Mouse (Mus musculus) midbrain, embryonic 16.5 days (tissue): ENCODE data around the gene Abat. TPM values are rescaled to one million over a fixed set of nuclear protein-coding genes. Genes with fewer than 3 reads are reported as not detected.
A peak's percentile ranks its signal among the peaks of the same experiment; 100 is the strongest.

Experiments
- ATAC-seq: fragments of 200-750 bp; cut with Nextera tagmentation; 2 replicates; pipeline ENCODE4 v1.8.0; 2017; ENCODE audit warnings: moderate TSS enrichment
- H3K27ac ChIP-seq: fragments of 300-500 bp; sonication (generic); 2 replicates; pipeline ENCODE4 v1.5.1; 2014; ENCODE audit warnings: mild to moderate bottlenecking, low read length, mixed read lengths
- H3K27me3 ChIP-seq: fragments of 300-500 bp; sonication (generic); 2 replicates; pipeline ENCODE4 v1.6.1; 2014; ENCODE audit warnings: low read depth, low read length, mixed read lengths; ENCODE audit not compliant: control insufficient read depth, insufficient read depth
- H3K36me3 ChIP-seq: fragments of 300-500 bp; sonication (generic); 2 replicates; pipeline ENCODE4 v1.6.1; 2014; ENCODE audit warnings: mild to moderate bottlenecking, low read length, moderate library complexity, mixed read lengths; ENCODE audit not compliant: control insufficient read depth, insufficient read depth
- H3K4me1 ChIP-seq: fragments of 300-500 bp; sonication (generic); 2 replicates; pipeline ENCODE4 v1.6.1; 2014; ENCODE audit warnings: mild to moderate bottlenecking, low read length, mixed read lengths; ENCODE audit not compliant: control insufficient read depth, insufficient read depth
- H3K4me2 ChIP-seq: fragments of 300-500 bp; sonication (generic); 2 replicates; pipeline ENCODE4 v1.6.1; 2014; ENCODE audit warnings: mild to moderate bottlenecking, low read length, mixed read lengths
- H3K4me3 ChIP-seq: fragments of 300-500 bp; sonication (generic); 2 replicates; pipeline ENCODE4 v1.5.1; 2014; ENCODE audit warnings: low read depth, mild to moderate bottlenecking, low read length, moderate library complexity, mixed read lengths
- H3K9ac ChIP-seq: fragments of 300-500 bp; sonication (generic); 2 replicates; pipeline ENCODE4 v1.6.1; 2014; ENCODE audit warnings: low read depth, low read length, mixed read lengths
- H3K9me3 ChIP-seq: fragments of 300-500 bp; sonication (generic); replicated peaks from 2 replicates; pipeline ENCODE4 v1.6.1; 2014; ENCODE audit warnings: mild to moderate bottlenecking, low read length, mixed read lengths; ENCODE audit not compliant: control insufficient read depth, poor library complexity, severe bottlenecking
- WGBS: fragments of 180-500 bp; shearing (Covaris S2); extraction: QIAGEN DNeasy Blood & Tissue Kit; methylation state at CpG from one replicate; pipeline ENCODE4 v1.1.7; 2014; 5-methylcytosine and 5-hydroxymethylcytosine counted together
- polyA plus RNA-seq: library from polyadenylated mRNA; unstranded; fragments of >200 nt; fragmentation: Nextera tagmentation; extraction: Ambion mirVana; gene quantifications from 2 replicates; pipeline ENCODE4 v1.2.1, GENCODE M21; 2015

Abat gene
- polyA plus RNA-seq = 71.8 and 76.8 TPM in 2 replicates

- Histone ChIP-seq H3K4me1 (peaks cover 16% of the 10 kb centered on the region), H3K4me3 (peak within 1 kb of the TSS; percentile 66), H3K9ac (peak within 1 kb of the TSS; percentile 78), H3K36me3 (no peaks in the 10 kb centered on the region), H3K9me3 (no peaks in the 10 kb centered on the region), H3K27me3 (no peaks in the 10 kb centered on the region), H3K4me2 (peak within 1 kb of the TSS; percentile 63), H3K27ac (peak within 1 kb of the TSS; percentile 62)
- under 1% methylated on average over 42 of the region's 46 CpGs for WGBS
- ATAC-seq = peak; percentile 99
Observed at GRCm38 (mm10) chr16:8513236-8513906, at the start of gene Abat. Abat (plus strand) TSS chr16:8513429.

GRCm38 (mm10) chr16:8470132-8470531, 43.1 kb upstream of the Abat start:
- WGBS = 84% methylated on average over 2 of the region's 2 CpGs
- peak; percentile 77 for ATAC-seq
- Histone ChIP-seq H3K27me3 (peaks cover 11% of the 10 kb centered on the region; the same call in 1 of the 2 replicates), H3K9me3 (no peaks in the 10 kb centered on the region), H3K27ac (no peak overlapping the region), H3K36me3 (0 out of 2 replicates have a peak, but pooled peaks cover 6% of the 10 kb centered on the region), H3K4me2 (peak overlapping the region; percentile 72), H3K9ac (no peak overlapping the region; the same call in 1 of the 2 replicates), H3K4me3 (peak overlapping the region; percentile 85), H3K4me1 (peaks cover 8% of the 10 kb centered on the region)

- Histone ChIP-seq H3K9ac (peak within 1 kb of the TSS; percentile 75), H3K27ac (peak within 1 kb of the TSS; percentile 84), H3K27me3 (peaks cover 11% of the 10 kb centered on the region; the same call in 1 of the 2 replicates), H3K9me3 (no peaks in the 10 kb centered on the region), H3K4me1 (peaks cover 8% of the 10 kb centered on the region), H3K36me3 (0 out of 2 replicates have a peak, but pooled peaks cover 6% of the 10 kb centered on the region), H3K4me2 (peak within 1 kb of the TSS; percentile 72), H3K4me3 (peak within 1 kb of the TSS; percentile 85)
- WGBS = under 1% methylated on average over 48 of the region's 48 CpGs
- peak; percentile 98 for ATAC-seq
Observed at GRCm38 (mm10) chr16:8470603-8471481, 42.4 kb upstream of the Abat start, which contains the start of gene Mettl22. Mettl22 (plus strand) TSS chr16:8470788.

- Histone ChIP-seq H3K4me2 (no peak overlapping the region), H3K9me3 (no peaks in the 10 kb centered on the region), H3K36me3 (peaks cover 14% of the 10 kb centered on the region), H3K27ac (no peak overlapping the region), H3K9ac (no peak overlapping the region), H3K4me1 (no peaks in the 10 kb centered on the region), H3K27me3 (no peaks in the 10 kb centered on the region), H3K4me3 (no peak overlapping the region)
- 92% methylated on average over 9 of the region's 9 CpGs for WGBS
- ATAC-seq = no peak
Observed at GRCm38 (mm10) chr16:8487396-8488005, 25.7 kb upstream of the Abat start.

GRCm38 (mm10) chr16:8489340-8489739, 23.9 kb upstream of the Abat start:
- Histone ChIP-seq H3K4me1 (no peaks in the 10 kb centered on the region), H3K27me3 (no peaks in the 10 kb centered on the region), H3K4me3 (no peak overlapping the region), H3K9ac (no peak overlapping the region), H3K36me3 (peaks cover 14% of the 10 kb centered on the region), H3K4me2 (no peak overlapping the region), H3K27ac (no peak overlapping the region), H3K9me3 (no peaks in the 10 kb centered on the region)
- ATAC-seq = no peak
- 65% methylated on average over 5 of the region's 5 CpGs for WGBS

GRCm38 (mm10) chr16:8491743-8492490, 21.3 kb upstream of the Abat start:
- Histone ChIP-seq H3K4me3 (no peak overlapping the region), H3K4me2 (no peak overlapping the region), H3K4me1 (no peaks in the 10 kb centered on the region), H3K9me3 (no peaks in the 10 kb centered on the region), H3K27me3 (no peaks in the 10 kb centered on the region), H3K27ac (no peak overlapping the region), H3K9ac (no peak overlapping the region), H3K36me3 (peaks cover 5% of the 10 kb centered on the region; the same call in 1 of the 2 replicates)
- 37% methylated on average over 13 of the region's 13 CpGs for WGBS
- no peak for ATAC-seq

- H3K4me2 ChIP-seq = no peak overlapping the region
- no peaks in the 10 kb centered on the region for H3K27me3 ChIP-seq
- ATAC-seq = peak; percentile 69; the same call in 1 of the 2 replicates
- H3K27ac ChIP-seq = no peak overlapping the region
- no peaks in the 10 kb centered on the region for H3K9me3 ChIP-seq
- 23% methylated on average over 4 of the region's 4 CpGs for WGBS
- no peaks in the 10 kb centered on the region for H3K4me1 ChIP-seq
- H3K36me3 ChIP-seq = 0 out of 2 replicates have a peak, but pooled peaks cover 2% of the 10 kb centered on the region
- no peak overlapping the region for H3K4me3 ChIP-seq
- no peak overlapping the region for H3K9ac ChIP-seq
Observed at GRCm38 (mm10) chr16:8494268-8494667, 19.0 kb upstream of the Abat start.

- Histone ChIP-seq H3K27ac (no peak overlapping the region), H3K4me1 (no peaks in the 10 kb centered on the region), H3K9ac (no peak overlapping the region), H3K36me3 (no peaks in the 10 kb centered on the region), H3K4me3 (no peak overlapping the region), H3K4me2 (no peak overlapping the region), H3K9me3 (no peaks in the 10 kb centered on the region), H3K27me3 (no peaks in the 10 kb centered on the region)
- WGBS = 56% methylated on average over 2 of the region's 2 CpGs
- ATAC-seq = no peak
Observed at GRCm38 (mm10) chr16:8496967-8497366, 16.3 kb upstream of the Abat start.
